Mouse (Mus musculus) lung, embryonic 14.5 days (tissue): ENCODE measurements around the gene Prr11. TPM values are rescaled to one million over a fixed set of nuclear protein-coding genes. Genes with fewer than 3 reads are reported as not detected.
"Not testable (repeated sequence)": the region's sequence is repeated elsewhere in the genome, so short reads cannot be mapped to it uniquely, and the experiment has no call there.

ENCODE experiments used
- ATAC-seq: fragments of 200-750 bp; cut with Nextera tagmentation; 2 replicates; pipeline ENCODE4 v1.8.0; 2017; ENCODE audit warnings: mild to moderate bottlenecking, moderate TSS enrichment, moderate library complexity; ENCODE audit not compliant: insufficient read depth
- DNase-seq: peaks from one replicate; pipeline ENCODE4 v3.0.0-alpha.2; 2015
- H3K27ac ChIP-seq: fragments of 300-500 bp; sonication (generic); 2 replicates; pipeline ENCODE4 v1.5.1; 2014; ENCODE audit warnings: low read depth, mild to moderate bottlenecking, moderate library complexity
- H3K27me3 ChIP-seq: fragments of 300-500 bp; sonication (generic); 2 replicates; pipeline ENCODE4 v1.6.1; 2014; ENCODE audit warnings: low read length, control low read depth; ENCODE audit not compliant: insufficient read depth
- H3K36me3 ChIP-seq: fragments of 300-500 bp; sonication (generic); 2 replicates; pipeline ENCODE4 v1.6.1; 2014; ENCODE audit warnings: control low read depth; ENCODE audit not compliant: insufficient read depth
- H3K4me1 ChIP-seq: fragments of 300-500 bp; sonication (generic); 2 replicates; pipeline ENCODE4 v1.6.1; 2014; ENCODE audit warnings: antibody characterized with exemption, control low read depth; ENCODE audit not compliant: insufficient read depth
- H3K4me2 ChIP-seq: fragments of 300-500 bp; sonication (generic); 2 replicates; pipeline ENCODE4 v1.6.1; 2014; ENCODE audit warnings: mild to moderate bottlenecking
- H3K4me3 ChIP-seq: fragments of 300-500 bp; sonication (generic); 2 replicates; pipeline ENCODE4 v1.5.1; 2014; ENCODE audit warnings: low read depth, low read length
- H3K9ac ChIP-seq: fragments of 300-500 bp; sonication (generic); 2 replicates; pipeline ENCODE4 v1.6.1; 2014
- H3K9me3 ChIP-seq: fragments of 300-500 bp; sonication (generic); 2 replicates; pipeline ENCODE4 v1.6.1; 2016; ENCODE audit warnings: low read depth, low read length, control low read depth
- CTCF ChIP-seq: IDR thresholded peaks from 2 replicates; pipeline ENCODE4 v1.5.1; 2016; ENCODE audit warnings: antibody characterized with exemption, low read depth
- WGBS: fragments of 180-500 bp; shearing (Covaris S2); extraction: QIAGEN DNeasy Blood & Tissue Kit; methylation state at CpG from one replicate; pipeline ENCODE4 v1.1.7; 2014; 5-methylcytosine and 5-hydroxymethylcytosine counted together
- polyA plus RNA-seq: library from polyadenylated mRNA; unstranded; fragments of >200 nt; fragmentation: Nextera tagmentation; extraction: Ambion mirVana; gene quantifications from 2 replicates; pipeline ENCODE4 v1.2.1, GENCODE M21; 2014

Gene Prr11
- polyA plus RNA-seq, 1 experiment from 2014 or later: 23.0 TPM

DNA sequence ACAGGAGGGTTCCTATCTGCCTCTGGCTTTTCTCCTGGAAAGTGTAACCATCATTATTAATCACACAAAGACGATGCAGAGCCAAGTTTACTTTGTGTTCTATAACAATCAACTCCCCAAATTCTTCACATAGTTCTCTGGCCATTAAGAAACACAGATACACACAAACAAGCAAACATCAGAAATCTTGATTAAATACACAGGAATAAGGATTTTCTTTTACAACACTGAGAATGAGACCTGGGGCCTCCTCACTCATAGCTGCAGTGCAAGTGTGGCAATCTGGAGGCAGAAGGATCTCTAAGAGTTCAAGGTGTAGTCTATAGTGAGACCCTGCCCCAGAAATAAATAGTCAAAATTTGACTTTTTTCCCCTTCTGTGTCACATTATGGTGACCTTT is 24.8 kb downstream of the Prr11 start:
- no peak for TF ChIP-seq CTCF
- no peak overlapping the region for H3K27ac ChIP-seq
- 0 out of 2 replicates have a peak overlapping the region, but pooled peaks have one; percentile 96 for H3K4me2 ChIP-seq
- no peak overlapping the region for H3K4me3 ChIP-seq
- no peaks in the 10 kb centered on the region for H3K9me3 ChIP-seq
- 63% methylated on average over 1 of the region's 1 CpGs for WGBS
- H3K27me3 ChIP-seq: no peaks in the 10 kb centered on the region
- ATAC-seq (no peak), DNase-seq (no peak)
- H3K4me1 ChIP-seq: peaks cover 13% of the 10 kb centered on the region
- H3K9ac ChIP-seq: no peak overlapping the region
- peaks cover 59% of the 10 kb centered on the region for H3K36me3 ChIP-seq

DNA sequence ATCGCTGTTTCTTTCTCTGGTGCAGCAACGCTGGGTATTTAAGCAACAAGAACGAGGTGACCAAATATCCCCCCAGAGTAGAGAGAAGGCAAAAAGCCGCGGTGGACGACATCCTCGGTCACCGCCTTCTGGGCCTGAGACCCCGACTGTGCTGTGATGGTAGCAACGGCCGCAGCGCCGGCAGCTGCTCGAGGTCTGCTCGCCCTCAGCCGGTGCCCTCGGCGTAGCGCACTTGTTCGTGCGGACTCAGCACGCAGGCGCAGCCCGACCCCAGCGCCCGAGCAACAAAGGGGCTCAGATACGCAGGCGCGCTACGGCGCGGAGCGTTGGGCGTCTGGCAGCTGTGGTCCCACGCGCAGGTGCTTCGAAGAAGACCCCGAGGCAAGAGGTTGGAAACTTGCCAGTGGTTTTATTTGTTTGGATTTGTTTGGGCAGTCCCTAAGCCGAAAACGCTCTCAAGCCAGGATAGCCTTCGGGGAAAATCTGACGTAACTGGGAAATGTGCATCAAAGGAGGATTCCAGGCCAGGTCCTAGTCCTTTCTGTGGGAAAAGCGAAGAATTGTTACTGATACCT is 34.6 kb downstream of the Prr11 start, which contains the start of gene Gdpd1:
Gene Gdpd1, minus strand, starts transcription at position 197 of the 575 bp plus-strand sequence.
- H3K4me2 ChIP-seq: peak within 1 kb of the TSS; percentile 97
- no peaks in the 10 kb centered on the region for H3K27me3 ChIP-seq
- peak within 1 kb of the TSS; percentile 71 for H3K9ac ChIP-seq
- peak within 1 kb of the TSS; percentile 78 for H3K27ac ChIP-seq
- peak within 1 kb of the TSS; percentile 55 for H3K4me3 ChIP-seq
- WGBS: under 1% methylated on average over 43 of the region's 43 CpGs
- H3K4me1 ChIP-seq: no peaks in the 10 kb centered on the region
- ATAC-seq (peak; percentile 94), DNase-seq (peak; percentile 90)
- no peaks in the 10 kb centered on the region for H3K9me3 ChIP-seq
- H3K36me3 ChIP-seq: peaks cover 22% of the 10 kb centered on the region
- TF ChIP-seq CTCF: peak; percentile 41

DNA sequence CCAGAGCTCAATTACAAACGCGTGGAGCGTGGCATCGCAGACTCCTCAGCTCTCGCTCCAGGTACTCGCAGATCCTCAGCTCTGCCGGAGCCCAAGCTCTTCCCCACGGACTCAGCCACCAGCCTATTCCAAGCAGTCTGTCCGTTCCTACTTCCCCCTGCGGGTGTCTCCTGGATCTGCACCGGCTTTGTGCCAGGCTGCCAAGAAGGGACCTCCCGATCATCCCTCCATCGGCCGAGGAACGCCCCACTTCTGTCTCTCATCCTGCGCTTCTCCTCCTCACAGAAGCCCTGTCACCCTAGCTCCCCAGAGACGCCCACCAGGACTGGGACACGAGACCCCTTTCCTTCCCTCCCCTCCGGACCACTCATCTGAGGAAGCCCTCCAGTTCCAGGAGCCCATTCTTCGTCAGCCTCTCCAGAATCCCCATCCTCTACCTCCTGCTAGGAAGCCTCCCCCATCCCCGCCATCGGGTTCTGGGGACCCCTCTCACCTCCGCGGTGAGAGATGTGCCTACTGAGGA is 35.1 kb downstream of the Prr11 start:
- H3K4me3 ChIP-seq: peak overlapping the region; percentile 55
- DNase-seq (peak; percentile 78), ATAC-seq (peak; percentile 72)
- H3K4me2 ChIP-seq: peak overlapping the region; percentile 97
- H3K9me3 ChIP-seq: no peaks in the 10 kb centered on the region
- H3K27me3 ChIP-seq: no peaks in the 10 kb centered on the region
- WGBS: 1% methylated on average over 24 of the region's 24 CpGs
- H3K4me1 ChIP-seq: no peaks in the 10 kb centered on the region
- H3K36me3 ChIP-seq: peaks cover 22% of the 10 kb centered on the region
- peak overlapping the region; percentile 78 for H3K27ac ChIP-seq
- TF ChIP-seq CTCF: peak; percentile 66
- H3K9ac ChIP-seq: peak overlapping the region; percentile 71

DNA sequence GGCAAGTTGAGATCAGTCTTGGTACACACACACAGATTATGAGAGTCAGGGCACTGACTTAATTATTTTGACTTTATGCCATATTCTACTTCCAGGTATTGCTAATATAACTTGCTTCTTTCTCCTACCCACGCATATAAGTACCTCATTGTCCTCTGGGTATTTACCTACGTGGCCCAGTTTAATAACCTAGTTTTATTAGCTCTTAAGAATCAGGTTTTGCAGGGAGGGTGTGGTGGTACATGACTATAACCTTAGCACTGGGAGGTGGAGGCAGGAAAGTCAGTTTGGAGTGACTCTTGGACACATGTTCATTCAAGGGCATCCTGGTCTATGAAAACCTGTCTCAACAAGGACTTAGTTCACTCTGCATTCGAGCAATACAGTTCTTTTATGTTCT is 46.4 kb downstream of the Prr11 start:
- H3K4me1 ChIP-seq: no peaks in the 10 kb centered on the region
- no peak overlapping the region for H3K4me2 ChIP-seq
- no peak for TF ChIP-seq CTCF
- ATAC-seq (no peak), DNase-seq (no peak)
- H3K36me3 ChIP-seq: no peaks in the 10 kb centered on the region
- H3K27me3 ChIP-seq: no peaks in the 10 kb centered on the region
- WGBS: 60% methylated on average over 3 of the region's 3 CpGs
- H3K4me3 ChIP-seq: no peak overlapping the region
- no peak overlapping the region for H3K27ac ChIP-seq
- no peak overlapping the region for H3K9ac ChIP-seq
- no peaks in the 10 kb centered on the region for H3K9me3 ChIP-seq

DNA sequence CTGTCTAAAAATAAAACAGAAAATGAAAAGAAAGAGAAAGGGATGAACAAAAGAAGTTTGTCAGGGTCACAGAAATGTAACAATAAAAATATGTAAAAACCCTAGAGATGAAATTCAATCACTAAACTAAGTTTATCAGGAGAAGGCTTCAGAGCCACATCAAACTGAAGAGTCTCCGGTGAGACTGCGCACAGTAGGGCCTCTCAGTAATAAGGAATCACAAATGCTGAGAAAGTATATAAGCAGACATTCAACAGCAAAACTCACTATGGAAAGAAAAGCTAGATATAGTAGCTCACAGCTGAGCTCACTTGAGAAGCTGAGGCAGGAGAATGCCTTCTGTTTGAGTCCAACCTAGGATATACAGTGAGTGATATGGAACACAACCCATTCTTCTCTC is 48.1 kb downstream of the Prr11 start:
- no peak for TF ChIP-seq CTCF
- Histone ChIP-seq H3K36me3 (0 out of 2 replicates have a peak, but pooled peaks cover 9% of the 10 kb centered on the region), H3K9ac (no peak overlapping the region), H3K9me3 (no peaks in the 10 kb centered on the region), H3K4me2 (no peak overlapping the region), H3K4me1 (no peaks in the 10 kb centered on the region), H3K4me3 (no peak overlapping the region), H3K27me3 (no peaks in the 10 kb centered on the region), H3K27ac (no peak overlapping the region)
- 86% methylated on average over 2 of the region's 2 CpGs for WGBS
- DNase-seq (no peak), ATAC-seq (no peak)

DNA sequence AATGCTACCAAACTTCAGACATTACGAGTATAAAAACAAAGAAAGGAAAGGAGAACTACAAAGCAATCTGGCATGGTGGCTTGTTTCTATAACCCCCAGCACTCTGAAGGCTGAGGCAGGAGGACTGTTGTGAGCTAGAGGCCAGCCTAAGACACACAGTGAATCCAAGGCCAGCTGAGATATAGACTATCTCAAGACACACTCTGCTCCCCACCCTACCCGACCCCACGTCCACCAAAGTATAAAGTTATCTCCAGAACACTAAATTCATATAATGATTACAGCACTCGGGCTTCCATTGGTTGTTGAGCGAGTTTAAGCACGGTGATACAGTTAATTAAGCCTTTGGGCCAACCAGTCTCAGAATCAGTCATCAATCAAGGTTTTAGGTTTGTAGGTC is 52.2 kb downstream of the Prr11 start:
- no peaks in the 10 kb centered on the region for H3K27me3 ChIP-seq
- TF ChIP-seq CTCF: no peak
- ATAC-seq (no peak), DNase-seq (no peak)
- no peaks in the 10 kb centered on the region for H3K4me1 ChIP-seq
- H3K27ac ChIP-seq: no peak overlapping the region
- no peak overlapping the region for H3K4me3 ChIP-seq
- no peak overlapping the region for H3K9ac ChIP-seq
- H3K9me3 ChIP-seq: no peaks in the 10 kb centered on the region
- H3K4me2 ChIP-seq: no peak overlapping the region
- peaks cover 13% of the 10 kb centered on the region; the same call in 1 of the 2 replicates for H3K36me3 ChIP-seq
- WGBS: 76% methylated on average over 6 of the region's 6 CpGs

DNA sequence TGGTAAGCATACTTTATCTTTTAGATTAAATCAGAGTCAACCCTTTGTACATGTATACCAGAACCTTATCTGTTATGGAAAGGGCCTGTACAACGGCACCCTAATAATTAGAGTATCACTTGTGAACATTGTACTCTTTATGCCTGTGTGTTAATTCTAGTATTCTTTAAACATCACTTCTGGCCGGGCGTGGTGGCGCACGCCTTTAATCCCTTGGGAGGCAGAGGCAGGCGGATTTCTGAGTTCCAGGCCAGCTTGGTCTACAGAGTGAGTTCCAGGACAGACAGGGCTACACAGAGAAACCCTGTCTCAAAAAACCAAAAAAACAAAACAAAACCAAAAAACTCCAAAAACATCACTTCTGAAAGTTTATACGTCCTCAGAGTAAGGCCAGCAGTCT is 59.6 kb downstream of the Prr11 start:
- not testable (repeated sequence) for ATAC-seq
- 88% methylated on average over 7 of the region's 7 CpGs for WGBS

More for the DNA sequence above, 59.6 kb downstream of the Prr11 start:
- H3K4me2 ChIP-seq, H3K9ac ChIP-seq, H3K27me3 ChIP-seq, H3K36me3 ChIP-seq, H3K27ac ChIP-seq, DNase-seq, H3K9me3 ChIP-seq, H3K4me3 ChIP-seq, H3K4me1 ChIP-seq: not testable (repeated sequence)
